Mouse (Mus musculus) C2C12 (cell line): ENCODE data around the gene C8a. TPM values are rescaled to one million over a fixed set of nuclear protein-coding genes. Genes with fewer than 3 reads are reported as not detected.

Experiments
- H3K27me3 ChIP-seq: one replicate; pipeline ENCODE4 v1.6.1; 2011; ENCODE audit not compliant: control insufficient read depth, insufficient read depth, insufficient read length
- H3K36me3 ChIP-seq: one replicate; pipeline ENCODE4 v1.6.1; 2011; ENCODE audit not compliant: control insufficient read depth, insufficient read depth
- H3K4me3 ChIP-seq: one replicate; pipeline ENCODE4 v1.5.1; 2011; ENCODE audit warnings: mild to moderate bottlenecking, control low read depth; ENCODE audit not compliant: poor library complexity, insufficient read depth, severe bottlenecking
- H3K79me2 ChIP-seq: one replicate; pipeline ENCODE4 v1.6.1; 2011; ENCODE audit not compliant: control insufficient read depth, insufficient read depth
- H3K79me3 ChIP-seq: one replicate; pipeline ENCODE4 v1.6.1; 2011; ENCODE audit warnings: low read depth, control low read depth
- H3ac ChIP-seq: one replicate; pipeline ENCODE3; 2011; ENCODE audit warnings: low read depth; ENCODE audit not compliant: control insufficient read depth, insufficient read length
- CEBPB ChIP-seq: IDR thresholded peaks from one replicate; pipeline ENCODE4 v1.6.1; 2011; ENCODE audit warnings: low read depth, mild to moderate bottlenecking, control low read depth, moderate library complexity
- CTCF ChIP-seq: IDR thresholded peaks from one replicate; pipeline ENCODE4 v1.5.1; 2011; ENCODE audit not compliant: control insufficient read depth, insufficient read depth, insufficient read length
- FOSL1 ChIP-seq: IDR thresholded peaks from one replicate; pipeline ENCODE4 v1.8.0; 2011; ENCODE audit warnings: mild to moderate bottlenecking, low read length; ENCODE audit not compliant: poor library complexity, insufficient read depth, severe bottlenecking
- MAX ChIP-seq: IDR thresholded peaks from one replicate; pipeline ENCODE4 v1.6.1; 2011; ENCODE audit warnings: mild to moderate bottlenecking, control low read depth
- MYOD1 ChIP-seq: IDR thresholded peaks from one replicate; pipeline ENCODE4 v1.6.1; 2011; ENCODE audit warnings: low read depth; ENCODE audit not compliant: control insufficient read depth, insufficient read length
- MYOG ChIP-seq: IDR thresholded peaks from one replicate; pipeline ENCODE4 v1.6.1; 2011; ENCODE audit not compliant: control insufficient read depth, insufficient read length; ENCODE audit errors: extremely low read depth
- USF1 ChIP-seq: IDR thresholded peaks from one replicate; pipeline ENCODE4 v1.6.1; 2011; ENCODE audit warnings: low read depth, mild to moderate bottlenecking, control low read depth, moderate library complexity
- polyA plus RNA-seq: library from polyadenylated mRNA; unstranded; fragments of >200 nt; fragmentation: generic; extraction: Trizol; gene quantifications from one replicate; pipeline ENCODE4 v1.2.1, GENCODE M21; 2012; ENCODE audit warnings: missing spikeins

The C8a gene
- polyA plus RNA-seq, 1 experiment, result not detected

DNA sequence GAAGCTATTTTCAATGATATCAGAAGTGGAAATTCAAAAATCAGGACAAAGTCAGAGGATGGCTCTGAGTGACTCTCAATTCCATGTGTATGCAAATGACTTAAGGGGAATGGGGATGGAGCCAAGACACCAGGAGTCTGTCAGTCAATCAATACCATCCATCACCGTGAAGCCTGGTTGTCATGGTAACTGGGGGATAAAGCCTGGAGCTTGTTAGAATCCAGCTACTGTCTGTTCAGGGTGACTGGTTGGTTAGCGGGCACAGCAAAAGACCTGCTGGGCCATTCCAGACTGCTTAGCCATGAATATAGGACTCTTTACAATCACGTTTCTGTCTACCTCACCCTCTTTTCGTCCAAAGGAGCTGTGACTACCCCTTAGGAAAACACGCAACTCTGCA is 41.1 kb downstream of the C8a start:
- Histone ChIP-seq H3K4me3 (no peak overlapping the region), H3K79me2 (no peaks in the 10 kb centered on the region), H3K27me3 (no peaks in the 10 kb centered on the region), H3K36me3 (no peaks in the 10 kb centered on the region), H3K79me3 (no peaks in the 10 kb centered on the region), H3ac (no peak overlapping the region)
- TF ChIP-seq CEBPB (no peak), MYOD1 (no peak), MAX (no peak), MYOG (no peak), FOSL1 (no peak), CTCF (no peak), USF1 (no peak)

DNA sequence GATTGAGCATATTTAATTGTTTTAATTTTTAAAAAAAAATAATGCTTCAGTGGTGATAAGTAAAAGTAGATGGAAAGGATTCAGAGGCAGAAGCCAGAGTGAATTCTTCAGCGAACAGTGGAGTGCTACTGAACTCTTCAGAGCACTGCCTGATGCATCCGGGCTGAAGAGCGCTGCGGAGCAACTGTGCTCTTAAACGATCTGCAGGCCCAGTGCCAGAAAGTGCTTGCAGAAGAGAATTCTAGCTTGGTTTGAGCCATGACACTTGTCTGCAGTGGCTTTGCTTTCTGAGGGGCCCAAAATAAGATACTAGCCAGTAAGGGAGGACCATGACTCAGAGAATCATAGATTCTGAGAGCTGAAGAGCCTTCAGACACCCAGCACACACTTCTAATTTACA is 47.3 kb downstream of the C8a start:
- Histone ChIP-seq H3K27me3 (no peaks in the 10 kb centered on the region), H3K36me3 (no peaks in the 10 kb centered on the region), H3K79me3 (no peaks in the 10 kb centered on the region), H3K79me2 (no peaks in the 10 kb centered on the region), H3ac (no peak overlapping the region), H3K4me3 (no peak overlapping the region)
- TF ChIP-seq CEBPB (no peak), FOSL1 (no peak), CTCF (no peak), MAX (no peak), MYOG (no peak), MYOD1 (no peak), USF1 (no peak)

DNA sequence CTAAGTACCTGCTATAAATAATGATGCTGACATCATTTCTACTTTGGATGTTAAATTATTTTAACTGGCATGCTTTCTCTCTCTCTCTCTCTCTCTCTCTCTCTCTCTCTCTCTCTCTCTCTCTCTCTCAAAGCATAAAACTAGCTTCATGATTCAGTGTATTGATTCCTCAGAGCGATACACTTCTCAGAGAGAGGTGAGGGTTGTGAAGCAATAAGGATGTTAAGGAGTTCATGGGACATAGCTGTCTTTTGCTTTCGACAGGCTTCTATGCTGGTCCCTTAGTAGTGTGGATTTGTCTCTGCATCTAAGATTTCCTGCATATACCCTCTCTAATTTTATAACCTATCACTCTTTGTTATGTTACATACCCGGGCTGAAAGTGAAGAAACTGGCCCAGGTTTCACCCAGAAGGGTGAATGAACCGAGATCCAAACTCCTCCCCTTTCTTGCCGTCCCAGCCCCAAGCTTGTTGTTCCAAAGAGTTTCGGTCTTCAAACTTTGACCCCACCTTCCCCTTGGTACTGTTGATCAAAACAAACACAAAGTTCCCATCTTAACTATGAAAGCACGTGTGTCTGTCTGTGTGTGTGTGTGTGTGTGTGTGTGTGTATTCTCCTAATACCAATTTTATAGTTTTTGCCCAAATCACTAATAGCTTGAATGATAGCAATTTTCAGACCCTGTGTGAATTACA is 51.7 kb downstream of the C8a start:
- H3K36me3 ChIP-seq, result no peaks in the 10 kb centered on the region
- H3K27me3 ChIP-seq, result no peaks in the 10 kb centered on the region
- no peaks in the 10 kb centered on the region for H3K79me3 ChIP-seq
- no peak overlapping the region for H3ac ChIP-seq
- no peak overlapping the region for H3K4me3 ChIP-seq
- TF ChIP-seq CTCF, result no peak
- no peak for TF ChIP-seq CEBPB
- no peak for TF ChIP-seq USF1
- no peak for TF ChIP-seq FOSL1
- no peak for TF ChIP-seq MYOD1
- no peak for TF ChIP-seq MYOG
- TF ChIP-seq MAX, result no peak
- H3K79me2 ChIP-seq, result no peaks in the 10 kb centered on the region

DNA sequence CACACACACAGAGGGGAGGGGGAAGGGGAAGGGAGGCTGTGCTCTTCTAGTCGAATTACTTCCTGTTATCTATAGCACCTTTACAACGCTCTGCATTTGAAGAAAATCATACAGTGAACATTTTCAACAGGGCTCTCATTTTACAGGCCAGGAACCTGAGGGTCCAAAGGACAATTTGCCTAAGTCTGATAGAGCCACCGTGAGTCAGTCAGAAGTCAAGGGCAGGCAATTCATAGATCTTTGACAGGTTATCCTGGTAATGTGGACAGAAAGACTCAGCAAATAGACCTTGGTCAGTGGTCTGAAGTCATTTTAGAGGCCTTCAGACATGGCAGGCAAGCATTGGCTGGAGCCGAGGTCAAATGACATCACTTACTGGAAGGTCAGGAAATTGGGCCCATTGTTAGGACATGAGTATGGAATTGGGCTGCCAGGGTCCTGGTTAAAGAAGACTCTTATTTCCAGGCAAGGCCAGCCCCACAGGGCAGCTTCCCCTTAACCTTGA is 52.5 kb downstream of the C8a start:
- Histone ChIP-seq H3K27me3 (no peaks in the 10 kb centered on the region), H3K79me3 (no peaks in the 10 kb centered on the region), H3K79me2 (no peaks in the 10 kb centered on the region), H3ac (no peak overlapping the region), H3K36me3 (no peaks in the 10 kb centered on the region), H3K4me3 (no peak overlapping the region)
- TF ChIP-seq MAX, result no peak
- TF ChIP-seq USF1, result no peak
- TF ChIP-seq CTCF, result no peak
- TF ChIP-seq FOSL1, result no peak
- TF ChIP-seq MYOD1, result no peak
- TF ChIP-seq CEBPB, result no peak
- no peak for TF ChIP-seq MYOG

DNA sequence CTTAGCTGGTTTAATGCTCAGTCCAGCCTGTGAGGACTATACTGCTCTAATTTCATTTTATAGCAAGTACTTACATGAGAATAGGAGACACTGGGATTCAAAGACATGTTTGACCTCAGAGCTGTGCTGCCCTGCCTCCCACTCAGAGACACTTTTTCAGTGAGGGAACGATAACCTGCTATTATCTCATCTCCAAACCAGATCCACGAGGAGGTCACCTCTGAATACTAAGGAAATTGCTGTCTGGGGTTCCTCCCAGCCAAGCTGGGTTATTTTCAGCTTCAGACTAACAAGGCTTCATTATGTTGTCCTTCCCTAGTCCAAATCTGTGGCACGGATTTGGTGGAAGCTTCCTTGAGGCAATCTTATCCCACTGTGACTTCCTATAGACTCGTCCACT is 56.3 kb downstream of the C8a start:
- no peaks in the 10 kb centered on the region for H3K27me3 ChIP-seq
- TF ChIP-seq CEBPB, result no peak
- no peak for TF ChIP-seq MYOD1
- TF ChIP-seq MYOG, result no peak
- TF ChIP-seq CTCF, result no peak
- TF ChIP-seq MAX, result no peak
- TF ChIP-seq USF1, result no peak
- TF ChIP-seq FOSL1, result no peak
- H3ac ChIP-seq, result no peak overlapping the region
- no peaks in the 10 kb centered on the region for H3K79me2 ChIP-seq
- no peaks in the 10 kb centered on the region for H3K79me3 ChIP-seq
- H3K4me3 ChIP-seq, result no peak overlapping the region
- no peaks in the 10 kb centered on the region for H3K36me3 ChIP-seq
